Mouse (Mus musculus) stomach, postnatal 0 days (tissue): ENCODE results near the gene Cks1b. TPM values are rescaled to one million over a fixed set of nuclear protein-coding genes. Genes with fewer than 3 reads are reported as not detected.
A peak's percentile ranks its signal among the peaks of the same experiment; 100 is the strongest.

Experiments used
- ATAC-seq: fragments of 200-750 bp; cut with Nextera tagmentation; 2 replicates; pipeline ENCODE4 v1.8.0; 2017; ENCODE audit not compliant: low FRiP score, low TSS enrichment
- DNase-seq: peaks from one replicate; pipeline ENCODE4 v3.0.0-alpha.2; 2016; ENCODE audit warnings: low spot score
- H3K27ac ChIP-seq: fragments of 300-500 bp; sonication (generic); replicated peaks from 2 replicates; pipeline ENCODE4 v1.5.1; 2014; ENCODE audit warnings: mild to moderate bottlenecking, control low read depth
- H3K27me3 ChIP-seq: fragments of 300-500 bp; sonication (generic); 2 replicates; pipeline ENCODE4 v1.6.1; 2014; ENCODE audit warnings: low read length; ENCODE audit not compliant: control insufficient read depth, insufficient read depth
- H3K36me3 ChIP-seq: fragments of 300-500 bp; sonication (generic); 2 replicates; pipeline ENCODE4 v1.6.1; 2014; ENCODE audit warnings: low read length, mixed read lengths; ENCODE audit not compliant: control insufficient read depth, insufficient read depth
- H3K4me1 ChIP-seq: fragments of 300-500 bp; sonication (generic); replicated peaks from 2 replicates; pipeline ENCODE4 v1.6.1; 2014; ENCODE audit warnings: antibody characterized with exemption; ENCODE audit not compliant: control insufficient read depth, insufficient read depth
- H3K4me2 ChIP-seq: fragments of 300-500 bp; sonication (generic); replicated peaks from 2 replicates; pipeline ENCODE4 v1.6.1; 2014; ENCODE audit warnings: low read depth, mild to moderate bottlenecking, control low read depth, moderate library complexity
- H3K4me3 ChIP-seq: fragments of 300-500 bp; sonication (generic); 2 replicates; pipeline ENCODE4 v1.5.1; 2014; ENCODE audit warnings: low read depth, low read length, control low read depth
- H3K9ac ChIP-seq: fragments of 300-500 bp; sonication (generic); 2 replicates; pipeline ENCODE4 v1.6.1; 2014; ENCODE audit warnings: mild to moderate bottlenecking, low read length, control low read depth, mixed read lengths
- H3K9me3 ChIP-seq: fragments of 300-500 bp; sonication (generic); 2 replicates; pipeline ENCODE4 v1.6.1; 2016; ENCODE audit warnings: low read length; ENCODE audit not compliant: control insufficient read depth
- CTCF ChIP-seq: IDR thresholded peaks from 2 replicates; pipeline ENCODE4 v1.5.1; 2016; ENCODE audit warnings: antibody characterized with exemption, low read depth, mild to moderate bottlenecking, moderate library complexity
- EP300 ChIP-seq: optimal IDR thresholded peaks from 2 replicates; pipeline ENCODE3; 2016; ENCODE audit warnings: antibody characterized with exemption
- WGBS: fragments of 180-500 bp; shearing (Covaris S2); extraction: QIAGEN DNeasy Blood & Tissue Kit; methylation state at CpG from one replicate; pipeline ENCODE4 v1.1.7; 2014; 5-methylcytosine and 5-hydroxymethylcytosine counted together
- polyA plus RNA-seq: library from polyadenylated mRNA; unstranded; fragments of >200 nt; fragmentation: Nextera tagmentation; extraction: Ambion mirVana; gene quantifications from 2 replicates; pipeline ENCODE4 v1.2.1, GENCODE M21; 2015

Gene Cks1b
- polyA plus RNA-seq, 1 experiment from 2014 or later, result 179 TPM

DNA sequence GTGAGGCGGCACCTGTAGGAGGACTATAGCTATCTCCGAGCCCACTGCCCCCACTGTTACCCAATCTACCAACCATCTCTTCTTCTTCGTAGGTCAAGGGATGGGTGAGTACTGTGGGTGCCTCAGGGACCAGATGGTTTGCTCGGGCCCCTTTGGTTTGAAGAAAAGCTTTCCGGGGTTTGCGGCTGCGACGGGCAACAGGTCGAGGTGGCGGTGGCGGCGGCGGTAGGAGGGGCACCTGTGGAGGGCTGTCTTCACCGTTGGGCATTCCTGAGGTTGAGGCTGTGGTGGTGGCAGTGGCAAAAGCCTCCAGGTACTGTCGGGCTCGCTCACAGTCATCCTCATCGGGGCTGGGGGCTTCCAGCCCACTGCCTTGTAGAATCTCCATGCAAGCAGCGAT, 37.5 kb downstream of the Cks1b start:
- no peak for TF ChIP-seq EP300
- TF ChIP-seq CTCF, result no peak
- WGBS, result 92% methylated on average over 18 of the region's 18 CpGs
- H3K4me3 ChIP-seq, result no peak overlapping the region
- peaks cover 7% of the 10 kb centered on the region for H3K36me3 ChIP-seq
- H3K27me3 ChIP-seq, result no peaks in the 10 kb centered on the region
- no peak overlapping the region for H3K27ac ChIP-seq
- peaks cover 8% of the 10 kb centered on the region for H3K4me1 ChIP-seq
- no peak overlapping the region for H3K9ac ChIP-seq
- H3K4me2 ChIP-seq, result no peak overlapping the region
- no peaks in the 10 kb centered on the region for H3K9me3 ChIP-seq
- no peak for ATAC-seq
- no peak for DNase-seq

DNA sequence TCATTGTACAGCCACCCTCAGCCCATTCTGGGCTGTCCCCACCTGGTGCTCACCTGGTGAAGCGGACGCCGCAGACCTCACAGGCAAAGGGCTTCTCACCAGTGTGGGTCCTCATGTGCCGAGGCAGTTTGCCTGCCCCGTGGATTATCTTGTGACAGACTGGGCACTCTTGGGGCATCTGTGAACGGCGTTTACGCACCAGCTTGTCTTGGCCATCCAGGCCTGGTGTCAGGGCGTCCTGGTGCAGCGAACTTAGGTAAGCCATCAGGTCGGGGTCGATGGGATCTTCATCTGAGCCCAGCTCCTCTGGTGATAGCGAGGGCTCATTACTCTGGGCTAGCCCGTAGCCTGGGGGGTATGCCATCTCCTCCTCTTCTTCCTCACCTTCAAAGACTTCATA, 37.9 kb downstream of the Cks1b start:
- Histone ChIP-seq H3K4me2 (no peak overlapping the region), H3K27me3 (no peaks in the 10 kb centered on the region), H3K27ac (no peak overlapping the region), H3K4me1 (peaks cover 8% of the 10 kb centered on the region), H3K36me3 (peaks cover 7% of the 10 kb centered on the region), H3K9me3 (no peaks in the 10 kb centered on the region), H3K4me3 (no peak overlapping the region), H3K9ac (no peak overlapping the region)
- no peak for DNase-seq
- no peak for ATAC-seq
- TF ChIP-seq CTCF (no peak), EP300 (no peak)
- 91% methylated on average over 14 of the region's 14 CpGs for WGBS

DNA sequence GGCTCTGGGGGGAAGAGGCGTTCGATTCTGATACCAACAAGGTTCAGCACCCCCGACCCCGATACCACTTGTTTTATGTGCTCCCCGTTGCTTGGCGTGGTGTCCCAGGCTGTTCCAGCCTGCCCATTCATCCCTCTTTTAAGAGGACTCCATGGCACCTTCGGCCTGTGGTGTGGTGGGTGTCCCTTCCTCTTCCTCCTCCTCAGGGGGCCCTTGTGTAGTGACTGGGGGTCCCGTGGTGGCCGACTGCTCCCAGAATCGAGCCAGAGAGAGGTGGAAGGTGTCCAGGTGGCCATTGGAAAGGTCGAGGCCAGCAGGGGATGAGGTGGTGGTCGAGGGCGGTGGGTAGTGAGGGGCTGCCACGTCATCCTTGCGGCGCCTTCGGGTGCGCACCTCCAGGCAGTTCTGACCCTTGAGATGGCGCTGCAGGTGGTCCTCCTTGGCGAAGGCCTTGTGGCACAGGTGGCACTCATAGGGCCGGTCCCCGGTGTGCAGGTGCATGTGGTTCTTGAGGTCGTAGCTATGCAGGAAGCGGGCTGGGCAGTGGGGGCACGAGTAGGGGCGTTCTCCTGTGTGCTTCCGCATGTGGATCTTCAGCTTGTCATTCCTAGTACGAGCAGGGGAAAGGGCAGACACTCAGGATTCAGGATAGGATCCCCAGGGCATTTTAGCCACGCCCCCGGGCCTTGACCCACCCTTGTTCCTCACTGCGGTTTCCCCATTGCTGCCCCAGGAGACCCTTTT, 38.6 kb downstream of the Cks1b start:
- no peak for ATAC-seq
- DNase-seq, result no peak
- TF ChIP-seq EP300 (no peak), CTCF (no peak)
- no peaks in the 10 kb centered on the region for H3K9me3 ChIP-seq
- H3K4me3 ChIP-seq, result no peak overlapping the region
- H3K27me3 ChIP-seq, result no peaks in the 10 kb centered on the region
- peaks cover 7% of the 10 kb centered on the region for H3K36me3 ChIP-seq
- H3K4me2 ChIP-seq, result no peak overlapping the region
- peaks cover 4% of the 10 kb centered on the region for H3K4me1 ChIP-seq
- WGBS, result 84% methylated on average over 31 of the region's 31 CpGs
- peak overlapping the region; percentile 80; the same call in 1 of the 2 replicates for H3K27ac ChIP-seq
- H3K9ac ChIP-seq, result no peak overlapping the region

GRCm38 (mm10) chr3:89378394-89379067, 39.7 kb downstream of the Cks1b start:
- DNase-seq, result peak; percentile 96
- Histone ChIP-seq H3K27ac (peak overlapping the region; percentile 80), H3K9me3 (no peaks in the 10 kb centered on the region), H3K9ac (peak overlapping the region; percentile 52), H3K27me3 (no peaks in the 10 kb centered on the region), H3K36me3 (peaks cover 7% of the 10 kb centered on the region), H3K4me2 (peak overlapping the region; percentile 52), H3K4me3 (peak overlapping the region; percentile 41), H3K4me1 (peaks cover 4% of the 10 kb centered on the region)
- WGBS, result 2% methylated on average over 28 of the region's 29 CpGs
- ATAC-seq, result peak; percentile 96
- TF ChIP-seq EP300 (peak; percentile 96), CTCF (peak; percentile 94)

GRCm38 (mm10) chr3:89377831-89378230, 40.4 kb downstream of the Cks1b start:
- Histone ChIP-seq H3K4me3 (no peak overlapping the region), H3K36me3 (peaks cover 7% of the 10 kb centered on the region), H3K27ac (peak overlapping the region; percentile 80), H3K27me3 (no peaks in the 10 kb centered on the region), H3K9me3 (no peaks in the 10 kb centered on the region), H3K4me2 (peak overlapping the region; percentile 52), H3K9ac (peak overlapping the region; percentile 52), H3K4me1 (peaks cover 4% of the 10 kb centered on the region)
- WGBS, result 66% methylated on average over 4 of the region's 4 CpGs
- no peak for TF ChIP-seq CTCF
- TF ChIP-seq EP300, result no peak
- DNase-seq, result no peak
- ATAC-seq, result peak; percentile 8
